Mouse (Mus musculus): ENCODE results near the gene Myod1.
A peak's percentile ranks its signal among the peaks of the same experiment; 100 is the strongest.

The Myod1 gene

DNA sequence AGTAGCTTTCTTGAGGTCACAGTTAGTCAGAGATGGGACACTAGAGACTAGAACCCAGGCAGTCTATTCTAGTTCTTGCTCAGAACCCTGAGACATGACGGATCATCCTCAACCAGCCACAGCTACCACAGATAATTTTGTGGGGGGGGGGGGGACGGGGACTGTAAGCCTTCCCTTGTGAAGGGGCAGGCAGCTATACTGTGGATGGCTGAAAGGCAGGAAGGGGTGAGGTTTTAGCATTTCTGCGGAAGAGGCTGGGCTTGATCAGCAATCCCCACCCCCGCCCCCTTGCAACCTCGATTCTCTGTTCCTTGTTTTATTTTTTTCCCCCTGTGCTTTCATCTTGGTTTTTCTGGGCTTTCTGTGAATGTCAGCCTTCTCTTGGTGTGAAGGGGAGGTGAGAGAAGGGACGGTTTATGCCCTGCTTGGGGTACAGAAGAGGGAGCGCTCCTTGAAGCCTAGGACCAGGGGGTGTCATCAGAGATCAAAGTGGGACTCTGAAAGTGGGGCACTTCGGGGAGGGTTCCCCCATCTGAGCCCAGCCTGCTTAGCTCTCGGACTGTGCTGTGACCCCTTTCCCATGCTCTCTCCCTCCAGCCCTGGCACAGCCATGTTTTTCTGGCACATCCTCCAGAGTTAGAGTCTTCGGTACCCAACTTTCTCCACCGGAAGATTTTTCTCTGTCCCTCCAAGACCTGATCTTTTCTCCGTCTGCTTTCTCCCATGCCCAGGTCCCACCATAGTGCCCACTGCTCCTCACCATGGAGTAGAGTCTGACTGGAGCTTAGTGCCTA, 17.6 kb downstream of the Myod1 start:
- DNase-seq: no peak

DNA sequence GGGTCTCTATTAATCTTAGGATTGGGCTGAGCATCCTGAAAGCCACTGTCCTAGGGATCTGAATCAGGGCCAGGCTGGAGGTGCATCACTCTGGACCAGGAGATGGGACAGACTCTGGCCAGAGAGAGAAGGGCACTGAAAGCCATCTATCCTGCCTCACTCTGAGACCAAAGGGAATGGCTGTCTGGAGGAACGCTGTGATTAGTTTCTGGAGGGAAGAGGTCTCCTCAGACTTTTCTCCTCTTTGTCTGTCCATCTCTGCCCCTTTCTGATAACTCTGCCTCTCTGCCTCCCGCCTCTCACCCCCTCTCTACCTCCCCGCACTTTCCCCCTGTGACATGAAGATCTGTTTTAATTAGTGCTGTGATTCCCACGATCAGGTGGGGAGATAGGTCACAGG, 18.7 kb downstream of the Myod1 start:
- DNase-seq: no peak

DNA sequence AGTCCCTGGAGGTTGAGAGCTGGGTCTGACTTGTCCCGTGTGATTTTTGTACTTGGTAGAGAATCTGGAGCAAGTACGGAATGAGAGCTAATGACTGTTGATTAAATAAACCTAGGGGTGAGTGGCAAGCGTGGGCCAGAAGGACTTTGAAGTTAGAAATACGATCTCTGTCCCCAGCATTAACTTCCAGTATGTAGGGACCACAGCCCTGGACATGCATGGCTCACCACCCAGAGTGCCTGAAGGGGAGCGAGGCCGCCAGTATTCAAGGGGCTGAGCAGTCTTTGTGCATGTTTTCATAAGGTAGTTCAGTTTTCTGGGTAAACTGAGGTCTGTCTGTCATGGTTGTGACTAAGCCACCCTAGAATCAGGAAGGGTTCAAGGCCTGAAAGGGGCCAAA, 19.3 kb downstream of the Myod1 start:
- no peak for DNase-seq

DNA sequence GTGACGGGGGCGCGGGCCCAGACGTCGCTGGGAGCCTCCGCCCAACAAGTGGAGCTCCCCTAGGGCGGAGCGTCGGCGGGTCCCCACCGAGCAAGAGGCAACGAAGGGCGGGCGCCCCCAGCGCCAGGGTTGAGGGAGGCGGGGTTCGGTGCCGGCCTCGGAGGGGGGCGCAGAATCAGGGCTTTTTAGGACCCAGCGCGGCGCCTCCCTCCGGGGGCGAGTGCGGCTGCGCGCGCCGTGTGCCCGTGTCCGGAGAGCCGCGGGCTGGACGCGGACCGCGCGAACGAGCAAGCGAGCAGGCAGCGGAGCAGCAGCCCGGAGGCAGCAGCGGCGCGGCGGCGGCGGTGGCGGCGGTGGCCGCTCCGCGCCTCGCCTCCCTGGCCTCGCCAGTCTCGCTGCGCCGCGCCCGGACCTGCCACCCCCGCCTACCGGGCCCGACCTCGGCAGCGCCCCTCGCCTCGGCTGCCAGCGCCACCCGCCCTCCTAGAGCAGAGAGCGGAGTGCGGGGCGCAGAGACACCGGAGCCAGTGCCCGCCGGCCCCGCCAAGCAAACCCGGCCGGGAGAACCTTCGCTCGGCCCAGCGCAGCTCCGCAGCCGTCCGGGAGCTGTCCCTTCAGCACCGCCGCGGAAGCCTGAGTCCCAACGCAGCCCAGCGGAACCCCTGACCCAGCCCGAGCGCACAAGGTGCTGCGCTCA, 20.1 kb downstream of the Myod1 start, which contains the start of gene Kcnc1:
Gene Kcnc1 (plus strand): TSS at position 267 of the 697 bp plus-strand sequence.
- peak; percentile 85 for DNase-seq

DNA sequence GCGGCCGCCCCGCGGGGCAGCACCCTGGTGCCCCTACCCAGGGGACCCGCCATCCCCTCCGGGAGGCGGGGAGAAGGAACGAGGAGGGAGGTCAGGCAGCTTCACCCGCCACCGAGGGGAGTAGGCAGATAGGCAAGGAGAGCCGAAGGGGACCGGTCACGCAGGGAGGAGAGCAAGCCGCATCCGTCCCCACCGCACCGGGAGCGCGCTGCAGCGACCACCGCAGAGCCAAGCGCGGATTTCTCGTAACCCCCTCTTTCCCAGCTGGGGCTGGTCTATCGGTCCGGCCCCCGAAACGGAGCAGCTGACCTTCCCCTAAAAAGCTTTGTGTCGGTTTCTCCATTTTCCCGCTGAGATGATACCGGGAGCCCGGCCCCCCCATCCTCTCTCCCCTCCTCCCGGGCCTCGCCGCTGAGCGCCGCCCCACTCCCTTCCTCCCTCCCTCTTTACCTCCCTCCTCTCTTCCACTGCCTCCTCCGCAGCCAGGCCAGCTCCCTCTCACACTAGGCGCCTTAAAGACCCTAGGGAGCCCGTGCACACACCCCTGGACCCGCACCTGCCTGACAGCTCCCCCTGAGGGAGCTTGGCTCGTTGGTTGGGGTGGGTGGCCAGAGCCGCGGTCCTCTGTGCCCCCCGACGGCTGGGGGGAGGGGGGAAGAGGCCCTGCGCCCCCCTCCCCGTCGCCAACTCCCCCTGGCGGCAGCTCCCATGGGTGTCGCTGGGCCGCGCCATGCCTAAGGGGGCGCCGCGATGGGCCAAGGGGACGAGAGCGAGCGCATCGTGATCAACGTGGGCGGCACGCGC, 20.9 kb downstream of the Myod1 start:
- DNase-seq: peak; percentile 71

DNA sequence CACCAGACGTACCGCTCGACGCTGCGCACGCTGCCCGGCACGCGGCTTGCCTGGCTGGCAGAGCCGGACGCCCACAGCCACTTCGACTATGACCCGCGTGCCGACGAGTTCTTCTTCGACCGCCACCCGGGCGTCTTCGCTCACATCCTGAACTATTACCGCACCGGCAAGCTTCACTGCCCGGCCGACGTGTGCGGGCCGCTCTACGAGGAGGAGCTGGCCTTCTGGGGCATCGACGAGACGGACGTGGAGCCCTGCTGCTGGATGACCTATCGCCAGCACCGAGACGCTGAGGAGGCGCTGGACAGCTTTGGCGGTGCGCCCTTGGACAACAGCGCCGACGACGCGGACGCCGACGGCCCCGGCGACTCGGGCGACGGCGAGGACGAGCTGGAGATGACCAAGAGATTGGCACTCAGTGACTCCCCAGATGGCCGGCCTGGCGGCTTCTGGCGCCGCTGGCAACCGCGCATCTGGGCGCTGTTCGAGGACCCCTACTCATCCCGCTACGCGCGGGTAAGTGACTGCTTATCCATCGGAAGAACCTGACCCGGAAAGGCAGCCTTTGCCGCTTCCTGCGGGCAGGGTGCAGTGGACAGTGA, 21.6 kb downstream of the Myod1 start:
- no peak for DNase-seq

DNA sequence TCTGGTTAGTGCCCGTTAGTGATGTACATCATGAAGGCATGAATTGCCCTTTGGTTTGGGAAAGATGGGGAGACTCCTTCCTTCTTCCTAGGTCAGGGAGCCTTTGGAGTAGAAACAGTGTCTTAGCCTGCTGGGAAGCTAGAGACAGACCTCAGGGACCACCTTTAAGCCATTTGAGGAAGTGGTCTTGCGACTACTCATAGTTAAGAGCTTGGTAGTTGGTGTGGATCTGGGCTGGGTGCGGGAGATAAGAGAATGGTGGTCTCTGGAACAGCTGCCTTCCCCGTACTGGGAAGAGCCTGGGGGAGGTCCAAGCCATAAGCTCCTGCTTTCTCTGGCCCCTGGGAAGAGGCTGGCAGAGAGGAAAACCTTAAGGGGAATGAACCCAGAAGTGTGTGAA, 22.3 kb downstream of the Myod1 start:
- no peak for DNase-seq

DNA sequence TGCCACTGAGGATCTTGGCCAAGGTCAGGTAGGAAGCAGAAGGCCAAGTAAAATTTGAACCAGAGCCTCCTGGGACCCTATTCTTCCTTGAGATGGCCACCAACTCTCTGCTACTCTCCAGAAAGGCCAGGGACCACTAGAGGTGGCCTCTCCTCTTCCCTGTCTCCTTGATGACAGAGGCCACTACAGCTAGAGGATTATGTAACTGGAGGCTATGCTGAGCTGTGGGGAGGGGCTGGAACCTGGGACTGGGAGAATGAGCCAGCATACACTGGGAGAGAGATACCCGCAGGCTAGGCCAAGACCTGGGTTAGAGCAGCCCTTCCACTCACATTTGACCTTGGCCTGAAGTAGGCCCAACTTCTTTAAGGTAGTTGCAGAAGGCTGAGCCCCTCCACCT, 23.4 kb downstream of the Myod1 start:
- no peak for DNase-seq

DNA sequence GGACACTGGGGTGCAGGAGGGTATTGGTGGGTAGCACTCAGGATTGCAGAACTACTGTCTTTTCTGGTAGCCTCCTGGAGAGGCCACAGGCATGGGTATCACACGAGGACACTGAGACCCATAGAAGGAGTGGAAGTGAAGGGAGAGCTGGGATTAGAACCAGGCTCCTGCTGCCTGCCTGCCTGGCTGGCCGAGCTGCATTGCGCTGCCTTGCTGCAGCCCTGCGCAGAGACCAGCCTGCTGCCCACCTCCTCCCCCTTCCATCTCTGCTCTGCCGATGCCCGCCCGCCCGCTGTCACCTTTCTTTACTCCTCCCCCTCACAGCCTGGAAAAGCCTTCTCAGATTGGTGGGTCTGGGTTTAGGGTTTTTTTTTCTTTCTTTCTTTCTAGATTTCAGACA, 24.1 kb downstream of the Myod1 start:
- DNase-seq: no peak

DNA sequence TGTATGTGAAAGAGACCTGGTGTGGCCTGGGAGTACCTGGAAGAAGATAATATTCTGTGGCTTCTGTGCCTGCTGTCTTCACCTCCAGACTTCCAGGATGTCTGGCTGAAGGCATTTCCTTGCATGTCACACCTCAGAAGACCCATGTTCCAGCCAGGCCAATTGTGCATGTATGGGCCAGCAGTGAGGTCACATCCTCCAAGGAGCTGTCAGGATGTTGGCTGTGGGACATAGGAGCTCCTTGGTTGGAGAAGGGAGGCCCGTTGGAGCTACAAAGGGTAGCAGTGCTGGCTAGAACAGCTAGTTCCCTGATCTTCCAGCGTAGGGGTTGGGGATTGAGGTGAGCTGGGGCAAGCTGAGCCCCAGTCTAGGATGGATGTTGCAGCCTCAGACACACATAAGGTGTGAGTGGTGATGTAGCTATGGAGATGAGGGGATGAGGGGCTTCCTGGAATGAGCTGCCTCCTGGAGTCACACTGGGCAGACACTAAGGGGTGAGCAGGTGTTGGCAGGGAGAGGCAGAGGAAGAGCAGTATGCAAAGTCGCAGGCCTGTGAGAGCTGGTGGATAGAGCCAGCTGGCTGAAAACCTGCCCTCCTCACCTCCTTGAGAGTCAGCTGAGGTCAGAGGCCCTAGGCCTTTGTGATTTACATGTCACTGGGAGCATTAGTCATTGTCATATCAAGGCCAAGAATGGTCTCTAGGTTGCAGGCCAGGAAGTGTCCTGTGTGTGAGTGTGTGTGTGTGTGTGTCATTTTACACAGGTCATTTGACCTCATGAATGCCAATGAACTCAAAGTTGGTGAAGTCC, 25.3 kb downstream of the Myod1 start:
- no peak for DNase-seq

DNA sequence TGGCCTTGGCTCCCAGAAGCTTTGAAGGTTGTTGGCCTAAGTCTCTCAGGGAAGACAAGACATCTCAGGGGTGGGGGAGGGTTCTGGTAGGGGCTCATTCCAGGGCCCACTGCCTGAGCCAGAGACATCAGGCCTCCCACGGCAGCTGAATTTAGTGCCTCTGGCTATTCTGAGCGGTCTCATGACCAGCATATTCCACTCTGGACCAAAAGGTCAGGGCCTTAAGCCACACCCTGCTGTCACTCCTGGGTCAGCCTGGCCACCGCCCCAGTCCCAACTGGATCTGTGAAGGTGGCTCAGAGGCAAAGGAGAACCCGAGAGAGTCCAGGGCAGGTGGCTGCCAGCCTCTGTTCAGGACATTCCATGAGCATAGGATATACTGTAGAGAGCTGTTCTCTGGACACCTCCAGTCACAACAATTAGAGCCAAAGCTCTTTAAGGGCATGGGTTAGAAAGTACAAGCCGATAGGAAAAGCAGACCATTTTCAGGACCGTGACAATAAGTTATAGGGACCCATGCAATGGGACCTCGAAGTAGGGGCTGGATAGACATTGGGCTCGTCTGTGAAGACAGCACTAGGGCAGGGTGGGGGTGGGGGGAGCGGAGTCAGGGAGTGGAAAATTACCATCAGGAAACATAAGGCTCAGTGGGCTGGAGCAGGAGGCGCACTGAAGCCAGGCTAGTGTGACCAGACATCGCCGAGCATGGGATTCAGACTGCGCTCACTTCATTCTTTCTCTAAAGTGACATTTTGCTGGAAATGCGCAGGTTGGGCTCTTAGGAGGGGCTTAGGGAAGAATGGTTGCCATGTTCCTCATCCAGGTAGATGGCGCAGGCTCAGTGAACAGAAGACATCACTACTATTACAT, 27.6 kb downstream of the Myod1 start:
- DNase-seq: no peak

DNA sequence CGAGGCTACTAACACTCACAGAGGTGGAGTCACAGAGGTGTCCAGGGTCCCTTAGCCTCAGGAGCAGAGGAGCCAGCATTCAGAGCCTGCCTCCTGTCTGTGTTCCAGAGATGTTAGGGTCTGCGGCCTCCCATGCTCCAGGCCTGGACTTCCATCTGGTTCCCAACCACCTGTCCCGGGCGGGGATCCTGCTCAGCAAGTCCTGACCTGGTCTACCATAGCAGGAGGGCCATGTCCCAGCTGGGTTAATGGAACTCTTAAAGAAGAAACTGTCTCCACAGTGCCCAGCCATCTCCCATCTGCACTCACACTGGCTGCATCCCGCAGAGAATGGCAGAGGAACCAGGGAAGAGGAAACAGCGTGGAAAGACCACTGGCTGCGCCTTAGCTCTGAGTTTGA, 28.5 kb downstream of the Myod1 start:
- DNase-seq: no peak

DNA sequence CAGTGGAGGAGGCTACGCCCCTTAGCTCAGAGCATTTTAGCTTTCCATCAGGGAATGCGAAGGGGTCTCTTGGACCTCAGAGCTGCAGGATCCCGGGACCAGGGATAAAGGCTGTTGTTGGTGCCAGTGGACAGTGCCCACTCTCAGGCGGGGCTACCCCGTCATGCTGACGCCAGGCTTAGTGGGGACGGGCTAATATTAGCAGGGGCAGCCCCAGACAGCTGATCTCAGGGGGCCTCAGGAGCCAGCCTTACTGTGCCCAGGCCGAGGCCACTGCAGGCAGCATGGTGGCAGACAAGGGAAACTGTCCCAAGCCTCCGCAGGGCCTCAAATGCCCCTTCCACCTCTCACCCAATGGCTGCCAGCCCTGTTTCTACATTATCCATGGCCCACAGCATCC, 32.3 kb downstream of the Myod1 start:
- DNase-seq: no peak

DNA sequence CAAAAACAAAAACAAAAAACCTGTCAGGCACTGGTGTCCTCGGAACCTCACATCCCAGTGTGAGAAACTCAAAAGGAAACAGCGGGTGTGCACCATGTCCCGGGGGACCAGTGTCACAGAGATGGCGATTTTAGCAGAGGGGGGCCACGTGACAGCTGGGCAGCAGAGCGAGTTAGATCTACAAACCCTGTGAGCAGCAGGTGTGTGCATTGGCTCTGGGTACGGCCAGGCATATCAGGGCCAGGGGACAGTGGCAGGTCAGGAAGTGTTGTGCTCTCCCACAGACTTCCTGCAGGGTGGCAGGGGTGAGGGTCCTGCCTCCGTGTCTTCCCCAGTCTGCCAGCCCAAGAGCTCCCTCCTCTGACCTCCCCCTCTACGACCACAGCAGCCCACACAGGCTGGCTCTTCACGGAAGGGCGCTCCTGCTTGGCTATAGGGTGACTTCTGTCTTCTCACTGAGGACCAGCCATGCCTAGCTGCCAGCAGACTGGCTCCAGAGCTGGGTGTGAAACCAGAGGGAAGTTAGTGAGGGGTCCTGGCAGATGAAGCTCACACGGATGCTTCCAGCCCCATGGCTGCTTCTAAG, 33.0 kb downstream of the Myod1 start:
- no peak for DNase-seq

DNA sequence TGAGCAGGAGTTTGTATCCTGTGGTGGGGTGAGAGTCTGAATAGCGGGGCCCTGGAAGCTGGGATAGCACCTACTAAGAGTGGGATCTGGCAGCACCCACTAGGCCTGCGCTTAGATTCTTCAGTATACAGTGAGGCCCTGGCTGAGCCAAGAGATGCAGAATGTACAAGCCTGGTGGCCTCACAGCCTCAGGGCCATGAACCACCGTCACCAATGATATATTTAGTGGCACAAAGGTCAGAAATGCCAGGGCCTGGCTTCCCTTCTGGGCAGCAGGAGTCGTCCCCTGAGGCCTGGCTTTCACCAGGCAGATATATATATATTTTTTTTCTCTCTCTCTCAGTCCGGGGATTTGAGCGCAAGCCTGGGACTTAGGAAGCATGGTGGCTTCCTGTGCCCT, 34.5 kb downstream of the Myod1 start:
- DNase-seq: no peak

DNA sequence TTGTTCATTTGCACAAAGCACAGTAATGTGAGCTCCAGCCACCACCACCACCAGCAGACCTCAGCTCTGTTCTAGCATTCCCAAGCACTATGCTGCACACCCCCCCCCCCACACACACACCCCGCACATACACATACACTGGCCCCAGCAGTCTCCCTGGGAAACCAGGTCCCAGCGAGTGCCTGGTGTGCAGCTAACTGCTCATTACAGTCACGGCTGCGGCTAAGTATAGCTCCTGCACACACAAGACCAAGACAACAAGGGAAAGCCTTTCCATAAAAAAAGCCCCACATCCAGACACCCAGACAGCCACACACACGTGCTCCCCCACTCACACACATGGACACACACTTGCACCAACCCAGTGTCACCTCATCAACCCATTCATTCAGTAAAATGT, 36.5 kb downstream of the Myod1 start:
- no peak for DNase-seq

DNA sequence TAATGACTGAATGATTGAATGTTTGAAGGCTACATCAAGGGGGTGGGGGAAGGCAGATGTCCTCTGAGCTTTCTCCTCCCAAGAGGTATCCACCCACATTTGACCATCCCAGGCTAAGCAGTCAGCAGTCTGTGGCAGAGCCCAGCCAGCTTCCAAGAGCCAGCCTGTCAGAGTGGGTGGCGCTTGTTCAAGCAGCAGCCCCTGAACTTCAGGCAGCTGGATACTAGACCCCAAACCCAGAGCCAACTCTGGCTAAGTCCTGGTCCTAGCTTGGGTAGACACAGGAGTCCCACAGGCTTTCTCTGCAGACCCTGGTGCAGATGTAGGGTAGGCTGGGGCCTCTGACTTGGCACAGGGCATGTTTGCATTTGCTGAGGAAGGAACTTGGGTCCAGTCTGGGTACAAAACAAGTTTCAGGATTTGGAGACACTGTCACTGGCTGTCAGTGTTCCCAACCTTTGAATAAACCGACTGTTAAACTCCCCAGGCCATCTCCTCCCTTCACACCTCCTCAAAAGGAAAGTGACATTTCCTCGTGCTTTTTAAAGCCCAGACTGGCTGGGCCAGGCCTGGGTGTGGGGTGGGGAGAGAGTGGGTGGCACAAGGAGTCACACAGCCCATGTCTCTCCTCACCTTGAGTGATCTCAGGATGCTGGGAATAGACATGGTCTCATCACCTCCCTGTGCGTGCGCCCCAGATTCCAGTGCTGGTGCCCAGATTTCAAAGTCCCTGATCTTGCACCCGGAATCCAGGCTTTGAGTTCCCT, 37.9 kb downstream of the Myod1 start:
- DNase-seq: no peak

DNA sequence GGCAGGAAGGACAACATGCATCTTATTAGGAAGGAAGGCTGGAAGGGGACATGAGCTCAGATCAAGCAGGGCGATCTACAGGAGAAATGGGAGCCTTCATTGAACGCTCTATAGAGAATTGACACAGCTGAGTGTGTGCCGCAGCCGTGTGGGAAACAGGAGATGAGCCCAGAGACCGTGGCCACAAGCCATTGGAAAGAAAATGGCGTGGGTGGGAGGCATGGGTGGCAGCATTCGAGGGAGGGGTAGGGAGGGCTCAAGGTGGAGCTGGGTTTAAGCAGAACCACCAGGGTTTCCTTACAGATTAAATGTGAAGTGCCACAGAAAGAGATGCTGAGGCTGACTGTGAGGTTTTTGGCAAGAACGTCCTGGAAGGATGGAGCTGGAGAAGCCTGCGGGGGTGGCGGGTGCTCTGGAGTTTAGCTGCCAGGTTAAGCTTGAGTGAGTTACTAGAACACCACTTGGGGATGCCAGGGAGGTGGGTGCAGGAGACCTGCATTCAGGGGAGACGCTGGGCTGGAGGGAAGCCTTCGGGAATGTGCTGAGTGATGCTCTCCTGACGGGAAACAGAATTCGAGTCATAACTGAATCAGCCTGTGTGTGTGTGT, 39.6 kb downstream of the Myod1 start:
- DNase-seq: no peak

DNA sequence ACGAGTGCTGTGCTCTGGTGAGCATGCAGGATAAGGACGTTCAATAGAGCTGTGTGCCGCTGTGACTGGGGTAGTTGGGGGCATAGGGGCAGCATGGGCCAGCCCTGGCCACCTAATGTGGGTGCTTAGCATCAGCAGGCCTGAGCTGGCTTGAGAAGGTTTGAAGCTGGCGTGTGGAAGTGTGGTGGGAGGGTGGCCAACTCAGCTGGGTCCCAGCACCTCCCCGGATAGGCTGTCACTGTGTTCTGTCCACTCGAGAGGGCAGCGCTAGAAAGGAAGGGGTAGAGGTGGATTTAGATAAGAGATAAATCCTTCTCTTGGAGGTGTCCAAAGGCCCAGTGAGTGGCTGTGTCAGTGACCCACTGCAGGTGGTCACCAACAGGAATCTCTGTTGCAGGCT, 41.2 kb downstream of the Myod1 start:
- DNase-seq: no peak
